Mouse (Mus musculus): ENCODE measurements at regions not wholly inside any gene's neighbourhood (a gene's known extent, or its start where the extent isn't known, plus 50 kb on each side); places are given as distances from the start of the nearest gene placed in this dataset.

DNA sequence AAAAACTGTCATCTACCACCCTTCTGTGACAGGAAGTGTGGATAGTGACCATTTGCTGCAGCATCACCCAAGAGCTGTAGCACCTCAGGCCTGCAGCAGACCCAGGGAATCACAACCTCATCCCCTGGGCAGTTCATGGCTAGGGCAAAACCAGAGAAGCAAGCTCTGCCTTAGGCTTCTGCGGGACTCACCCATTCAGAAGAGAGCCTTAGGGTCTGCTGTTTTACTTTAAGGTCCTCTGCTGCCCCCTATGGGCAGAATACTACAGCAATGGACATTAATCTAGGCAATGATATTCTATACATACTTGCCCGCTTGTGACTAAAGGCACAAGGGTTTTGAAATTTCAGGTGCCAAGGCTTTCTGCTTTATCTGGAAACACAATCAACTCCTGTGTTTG is 54.4 kb upstream of the Sh3gl3 start:
- H3K27ac ChIP-seq (ENCODE audit: low read depth, low read length): no peak overlapping the region
- H3K4me2 ChIP-seq (ENCODE audit: low read length): no peak overlapping the region
- no peaks in the 10 kb centered on the region for H3K9me3 ChIP-seq (ENCODE audit: control insufficient read depth, low read length)
- no peak overlapping the region for H3K9ac ChIP-seq (ENCODE audit: low read depth, low read length)
- H3K27me3 ChIP-seq (replicated peaks; ENCODE audit: control insufficient read depth, insufficient read depth, low read length): no peaks in the 10 kb centered on the region
- no peaks in the 10 kb centered on the region for H3K36me3 ChIP-seq (ENCODE audit: control insufficient read depth, insufficient read depth, low read length)
- no peaks in the 10 kb centered on the region for H3K4me1 ChIP-seq (ENCODE audit: control insufficient read depth, insufficient read depth, low read depth, low read length)
- H3K4me3 ChIP-seq (ENCODE audit: low read length): no peak overlapping the region
- ATAC-seq: peak; percentile 92
- WGBS: 13% methylated on average over 2 of the region's 2 CpGs

DNA sequence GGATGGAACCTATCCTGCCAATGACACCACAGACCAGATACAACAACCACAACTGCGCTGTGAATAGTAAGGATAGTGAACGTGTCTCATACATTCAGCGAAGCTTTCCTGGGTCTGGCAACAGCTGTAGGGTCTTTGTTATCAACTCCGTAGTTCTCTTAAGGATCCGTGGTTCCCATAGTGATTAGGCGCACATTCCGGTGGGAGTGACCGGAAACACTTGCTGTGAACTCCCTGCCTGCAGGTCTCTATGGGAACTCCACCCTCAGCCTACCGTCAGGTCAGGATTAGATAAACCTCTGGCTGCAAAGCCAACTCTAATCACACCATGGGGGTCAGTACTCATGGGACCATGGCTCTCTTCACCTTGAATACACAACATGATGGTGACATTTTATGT is 53.8 kb upstream of the Sh3gl3 start:
- Histone ChIP-seq H3K4me3 (ENCODE audit: low read length) (no peak overlapping the region), H3K27ac (ENCODE audit: low read depth, low read length) (no peak overlapping the region), H3K36me3 (ENCODE audit: control insufficient read depth, insufficient read depth, low read length) (no peaks in the 10 kb centered on the region), H3K9me3 (ENCODE audit: control insufficient read depth, low read length) (no peaks in the 10 kb centered on the region), H3K4me1 (ENCODE audit: control insufficient read depth, insufficient read depth, low read depth, low read length) (no peaks in the 10 kb centered on the region), H3K4me2 (ENCODE audit: low read length) (no peak overlapping the region), H3K9ac (ENCODE audit: low read depth, low read length) (no peak overlapping the region), H3K27me3 (replicated peaks; ENCODE audit: control insufficient read depth, insufficient read depth, low read length) (no peaks in the 10 kb centered on the region)
- 49% methylated on average over 9 of the region's 9 CpGs for WGBS
- no peak for ATAC-seq

DNA sequence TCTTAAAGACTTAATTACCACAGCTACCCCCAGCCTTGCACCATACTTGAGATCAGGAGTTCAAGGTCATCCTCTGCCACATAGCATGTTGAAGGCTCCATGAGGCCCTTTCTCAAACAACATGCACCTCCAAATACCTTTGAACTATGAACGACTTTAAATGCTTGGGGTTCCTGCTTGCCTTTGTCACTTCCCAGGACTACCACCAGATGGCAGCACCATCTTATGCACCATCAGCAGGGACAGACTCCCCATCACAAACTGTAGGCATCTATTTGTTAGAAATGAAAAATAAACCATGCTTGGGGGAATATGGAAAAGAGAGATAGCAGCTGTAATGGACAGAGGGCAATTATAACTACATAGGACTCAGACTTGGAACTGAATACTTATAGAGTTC is 51.9 kb upstream of the Sh3gl3 start:
- H3K36me3 ChIP-seq (ENCODE audit: control insufficient read depth, insufficient read depth, low read length): no peaks in the 10 kb centered on the region
- no peaks in the 10 kb centered on the region for H3K9me3 ChIP-seq (ENCODE audit: control insufficient read depth, low read length)
- no peaks in the 10 kb centered on the region for H3K4me1 ChIP-seq (ENCODE audit: control insufficient read depth, insufficient read depth, low read depth, low read length)
- no peak overlapping the region for H3K27ac ChIP-seq (ENCODE audit: low read depth, low read length)
- no peaks in the 10 kb centered on the region for H3K27me3 ChIP-seq (replicated peaks; ENCODE audit: control insufficient read depth, insufficient read depth, low read length)
- WGBS: 6% methylated on average over 1 of the region's 1 CpGs
- peak; percentile 45; the same call in 1 of the 2 replicates for ATAC-seq
- H3K9ac ChIP-seq (ENCODE audit: low read depth, low read length): no peak overlapping the region
- H3K4me2 ChIP-seq (ENCODE audit: low read length): no peak overlapping the region
- H3K4me3 ChIP-seq (ENCODE audit: low read length): no peak overlapping the region
